Mouse (Mus musculus) heart, embryonic 12.5 days (tissue): ENCODE measurements around the gene Slc17a3. TPM values are rescaled to one million over a fixed set of nuclear protein-coding genes. Genes with fewer than 3 reads are reported as not detected.

ENCODE experiments used
- polyA plus RNA-seq: library from polyadenylated mRNA; unstranded; fragments of >200 nt; fragmentation: Nextera tagmentation; extraction: Ambion mirVana; gene quantifications from 2 replicates; pipeline ENCODE4 v1.2.1, GENCODE M21; 2016

The Slc17a3 gene
- polyA plus RNA-seq, 1 experiment from 2014 or later: not detected

Other genes starting within 250 kb of the Slc17a3 start
- 1.2 and 2.0 TPM in 2 replicates for gene Hist1h2be, start 218.3 kb upstream of the Slc17a3 start, polyA plus RNA-seq
- 10.6 and 11.6 TPM in 2 replicates for gene Hist1h1e, start 216.9 kb upstream of the Slc17a3 start, polyA plus RNA-seq
- 0.70 and 0.78 TPM in 2 replicates for gene Hist1h2ac, start 155.5 kb upstream of the Slc17a3 start, polyA plus RNA-seq
- gene Hist1h2bc, start 155.2 kb upstream of the Slc17a3 start, polyA plus RNA-seq: 43.6 and 49.5 TPM in 2 replicates
- not detected in 2 replicates for gene Hist1h1t, start 143.6 kb upstream of the Slc17a3 start, polyA plus RNA-seq
- 2.7 and 3.5 TPM in 2 replicates for gene Hist1h4c, start 141.0 kb upstream of the Slc17a3 start, polyA plus RNA-seq
- 10.5 and 13.2 TPM in 2 replicates for gene Hfe, start 128.6 kb upstream of the Slc17a3 start, polyA plus RNA-seq
- 36.5 and 41.9 TPM in 2 replicates for gene Hist1h1c, start 100.6 kb upstream of the Slc17a3 start, polyA plus RNA-seq
- gene Hist1h3c, start 93.8 kb upstream of the Slc17a3 start, polyA plus RNA-seq: 3.0 and 5.1 TPM in 2 replicates
- gene Hist1h2bb, start 92.7 kb upstream of the Slc17a3 start, polyA plus RNA-seq: 0.88 and 1.4 TPM in 2 replicates
- gene Hist1h2ab, start 88.3 kb upstream of the Slc17a3 start, polyA plus RNA-seq: 16.7 and 20.9 TPM in 2 replicates
- gene Hist1h3b, start 87.2 kb upstream of the Slc17a3 start, polyA plus RNA-seq: 3.4 and 3.5 TPM in 2 replicates
- gene Hist1h4b, start 82.4 kb upstream of the Slc17a3 start, polyA plus RNA-seq: 2.1 and 2.3 TPM in 2 replicates
- gene Hist1h4a, start 78.2 kb upstream of the Slc17a3 start, polyA plus RNA-seq: not detected in 2 replicates
- 1.7 and 3.5 TPM in 2 replicates for gene Hist1h3a, start 77.0 kb upstream of the Slc17a3 start, polyA plus RNA-seq
- 0.54 and 1.4 TPM in 2 replicates for gene Hist1h1a, start 75.8 kb upstream of the Slc17a3 start, polyA plus RNA-seq
- 0.13 TPM in 1 of 2 replicates, not detected in the other for gene Trim38, start 69.5 kb upstream of the Slc17a3 start, polyA plus RNA-seq
- gene Slc17a2, start 32.4 kb upstream of the Slc17a3 start, polyA plus RNA-seq: not detected in 2 replicates
- not detected in 2 replicates for gene Slc17a1, start 28.3 kb downstream of the Slc17a3 start, polyA plus RNA-seq
- not detected in 2 replicates for gene Slc17a4, start 75.6 kb downstream of the Slc17a3 start, polyA plus RNA-seq
- gene Hist1h2ba, start 94.7 kb downstream of the Slc17a3 start, polyA plus RNA-seq: not detected in 2 replicates
- gene Hist1h2aa, start 95.0 kb downstream of the Slc17a3 start, polyA plus RNA-seq: not detected in 2 replicates
- not detected in 2 replicates for gene Scgn, start 151.8 kb downstream of the Slc17a3 start, polyA plus RNA-seq